Mouse (Mus musculus) kidney, postnatal 10 days (tissue): ENCODE measurements around the gene Spag6.
A peak's percentile ranks its signal among the peaks of the same experiment; 100 is the strongest.

Experiments used
- DNase-seq: peaks from one replicate; pipeline ENCODE4 v3.0.0; 2021; ENCODE audit warnings: mixed read lengths

The Spag6 gene

DNA sequence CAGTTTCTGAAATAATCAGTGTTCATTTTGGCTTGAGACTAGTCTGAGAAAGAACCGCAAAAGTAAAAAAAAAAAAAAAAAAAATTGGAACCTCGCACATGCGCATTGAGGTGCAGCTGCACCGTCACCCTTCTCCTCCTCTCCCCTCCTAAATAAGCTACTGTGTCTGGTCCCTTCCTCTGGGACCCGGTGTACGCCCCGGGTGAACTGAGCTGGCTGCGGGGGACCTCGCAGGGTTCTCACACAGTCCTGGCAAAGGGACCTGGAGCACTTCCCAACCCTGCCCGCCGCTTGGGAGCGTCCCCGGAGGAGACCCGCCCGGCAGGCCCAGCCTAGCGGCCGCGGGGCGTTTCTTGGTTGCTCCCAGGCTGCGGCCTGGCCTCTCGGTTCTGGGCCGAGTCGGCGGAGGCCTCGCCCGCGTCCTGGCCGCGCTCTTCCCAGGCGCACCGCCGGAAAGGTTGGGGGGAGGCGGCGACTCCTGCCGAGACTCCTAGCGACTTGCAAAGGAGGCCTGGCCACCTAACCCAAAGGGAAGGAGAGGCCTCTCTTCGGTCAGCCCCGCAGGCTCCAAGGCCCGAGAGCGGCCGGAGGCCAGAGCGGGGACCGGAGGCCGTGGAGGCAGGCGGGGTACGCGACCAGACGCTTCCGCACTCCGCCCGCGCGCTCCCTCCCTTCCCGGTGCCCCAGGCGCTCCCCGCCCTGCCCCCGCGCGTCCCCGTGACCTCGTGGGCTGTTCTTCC lies at the start of gene Spag6:
Gene Spag6 (plus strand): TSS at position 162 of the 740 bp plus-strand sequence.
- DNase-seq: peak; percentile 82

DNA sequence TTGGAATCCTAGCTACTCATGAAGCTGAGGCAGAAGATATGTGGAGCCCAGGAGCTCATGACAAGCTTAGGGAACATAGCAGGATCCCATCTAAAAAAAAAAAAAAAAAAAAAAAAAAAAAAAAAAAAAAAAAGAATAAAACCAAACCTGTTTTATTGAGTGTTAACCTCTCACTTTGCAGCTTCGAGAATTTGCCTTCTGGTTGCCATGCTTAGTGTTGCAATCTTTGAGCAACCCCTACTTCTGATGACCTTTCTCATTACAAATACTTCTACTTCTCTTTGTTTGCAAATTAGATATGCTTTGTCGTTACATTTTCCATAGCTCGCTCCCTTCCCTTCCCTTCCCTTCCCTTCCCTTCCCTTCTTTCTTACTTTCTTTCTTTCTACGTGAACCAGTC lies 45.3 kb upstream of the Spag6 start:
- no peak for DNase-seq

DNA sequence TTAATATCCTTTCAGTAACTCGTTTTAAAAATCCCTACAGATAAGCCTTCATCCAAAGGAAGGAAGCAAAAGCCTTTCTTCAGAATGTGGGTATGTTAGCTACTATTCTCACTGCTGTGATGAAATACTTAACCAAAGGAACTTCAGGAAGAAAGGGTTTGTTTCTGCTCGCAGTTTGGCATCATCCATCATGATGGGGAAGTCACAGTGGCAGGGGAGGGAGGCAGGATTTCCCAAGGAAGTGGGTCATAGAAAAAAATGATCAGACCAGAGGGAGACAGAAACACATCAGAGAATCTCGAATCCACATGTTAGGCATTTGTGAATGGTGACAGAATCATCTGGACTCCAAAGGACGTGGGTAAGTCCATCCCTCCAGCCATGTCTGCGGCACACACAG lies 39.0 kb upstream of the Spag6 start:
- DNase-seq: peak; percentile 28

- no peak for DNase-seq
Measured at GRCm38 (mm10) chr2:18664003-18664402, 29.8 kb upstream of the Spag6 start.

GRCm38 (mm10) chr2:18671041-18671440 lies 22.8 kb upstream of the Spag6 start:
- no peak for DNase-seq

DNA sequence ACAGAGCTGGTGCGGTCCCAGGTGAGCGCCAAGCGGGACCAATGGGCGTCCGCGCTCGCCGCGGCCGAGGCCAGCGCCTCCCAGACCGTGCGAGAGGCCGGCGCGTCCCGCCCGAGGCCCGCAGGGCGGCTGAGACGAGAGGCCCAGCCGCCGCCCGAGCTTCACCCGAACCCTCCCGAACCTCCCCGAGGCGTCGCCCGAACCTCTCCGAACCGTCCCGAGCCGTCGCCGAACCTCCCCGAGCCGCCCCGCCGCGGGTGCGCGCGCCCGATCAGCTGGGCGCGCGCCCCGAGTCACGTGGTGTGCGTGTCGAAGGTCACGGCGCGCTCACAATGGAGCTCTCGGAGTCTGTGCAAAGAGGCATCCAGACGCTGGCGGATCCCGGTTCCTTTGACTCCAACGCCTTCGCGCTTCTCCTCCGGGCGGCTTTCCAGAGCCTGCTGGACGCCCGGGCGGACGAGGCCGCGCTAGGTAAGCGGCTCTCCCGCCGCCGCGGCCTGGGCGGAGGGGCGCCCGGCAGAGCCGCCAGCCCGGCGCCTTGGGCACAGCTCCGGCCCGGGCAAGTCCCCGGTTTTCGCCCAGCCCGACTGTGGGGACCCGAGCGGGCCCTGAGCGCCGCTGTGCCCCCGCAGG lies 21.6 kb upstream of the Spag6 start, which contains the start of gene Commd3:
Gene Commd3 (plus strand): TSS at position 252 of the 633 bp plus-strand sequence.
- DNase-seq: peak; percentile 96

DNA sequence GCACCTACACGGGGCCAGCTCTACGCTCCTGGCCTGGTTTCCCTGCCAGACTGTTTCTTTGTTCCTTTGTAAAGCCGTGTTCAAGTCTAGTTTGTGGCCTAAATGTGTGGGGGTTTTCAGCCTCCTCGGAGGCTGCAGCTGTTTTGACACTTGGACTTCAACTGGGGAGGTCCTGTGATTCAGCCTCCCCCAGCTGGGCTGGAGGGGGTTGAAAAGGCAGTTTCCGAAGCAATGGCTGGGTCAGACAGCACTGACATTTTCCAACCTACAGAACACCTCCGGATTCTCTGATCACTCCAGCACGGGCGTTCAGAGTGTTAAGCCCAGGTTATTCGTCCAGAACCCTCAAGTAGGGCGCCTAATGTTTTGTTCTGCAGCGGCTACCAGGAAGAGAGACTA lies 21.1 kb upstream of the Spag6 start:
- no peak for DNase-seq

- no peak for DNase-seq
Measured at GRCm38 (mm10) chr2:18673766-18674165, 20.1 kb upstream of the Spag6 start.

DNA sequence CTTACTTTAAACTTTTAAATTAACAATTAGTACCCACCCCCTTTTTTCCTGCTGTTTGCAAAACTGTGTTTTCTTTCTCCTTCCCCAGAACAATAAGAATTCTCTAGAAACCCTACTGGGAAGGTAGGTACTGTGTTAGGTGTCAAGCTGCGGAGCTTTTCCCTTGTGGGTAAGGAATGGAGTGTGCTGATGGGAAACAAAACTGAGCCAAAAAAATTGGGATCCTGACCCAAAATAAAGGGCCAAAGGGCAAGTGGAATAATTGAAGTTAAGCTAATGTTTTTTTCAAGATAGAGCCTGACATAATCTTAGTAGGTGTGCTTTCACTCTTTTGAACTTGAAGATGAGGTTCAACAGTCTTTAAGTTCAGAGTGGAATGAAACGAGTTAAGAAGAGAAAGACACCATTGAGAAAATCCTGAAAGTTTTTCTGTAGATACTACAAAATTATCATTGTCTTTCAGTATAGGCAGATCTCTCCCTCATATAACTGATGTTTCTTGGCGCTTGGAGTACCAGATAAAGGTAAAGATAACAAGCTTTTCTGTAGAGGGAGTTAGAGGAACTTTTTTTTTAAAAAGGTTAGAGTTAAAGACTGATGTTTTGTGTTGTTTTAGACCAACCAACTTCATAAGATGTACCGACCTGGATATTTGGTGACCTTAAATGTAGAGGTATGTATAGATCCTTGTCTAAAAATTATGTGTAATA lies 19.5 kb upstream of the Spag6 start:
- no peak for DNase-seq

GRCm38 (mm10) chr2:18675681-18676456 lies 18.0 kb upstream of the Spag6 start:
- no peak for DNase-seq

- DNase-seq: peak; percentile 91
Measured at GRCm38 (mm10) chr2:18676457-18676935, 17.3 kb upstream of the Spag6 start.

DNA sequence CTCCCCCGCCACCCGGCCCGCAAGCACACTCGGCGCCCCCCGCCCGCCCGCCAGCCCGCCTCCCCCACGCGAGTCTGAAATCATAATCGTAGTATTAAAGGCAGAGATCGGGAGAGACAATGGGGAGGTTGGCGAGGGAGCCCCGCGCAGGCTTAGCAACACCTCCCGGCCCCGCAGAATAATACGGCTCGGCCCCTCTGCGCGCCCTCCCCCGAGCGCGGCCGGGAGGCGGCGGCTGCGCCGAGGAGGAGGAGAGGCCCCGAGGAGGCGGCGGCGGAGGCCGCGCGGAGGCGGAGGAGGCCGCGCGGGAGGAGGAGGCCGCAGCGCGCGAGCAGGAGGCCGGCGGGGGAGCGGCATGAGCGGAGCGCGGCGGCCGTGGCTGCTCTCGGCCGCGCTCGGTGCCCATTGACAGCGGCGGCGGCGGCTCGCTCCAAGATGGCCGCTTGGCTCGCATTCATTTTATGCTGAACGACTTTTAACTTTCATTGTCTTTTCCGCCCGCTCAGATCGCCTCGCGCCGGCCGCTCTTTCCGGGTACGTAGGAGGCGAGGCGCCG lies 16.8 kb upstream of the Spag6 start, which contains the start of gene Bmi1:
Gene Bmi1 (plus strand): TSS at position 83 of the 556 bp plus-strand sequence.
- peak; percentile 80 for DNase-seq

DNA sequence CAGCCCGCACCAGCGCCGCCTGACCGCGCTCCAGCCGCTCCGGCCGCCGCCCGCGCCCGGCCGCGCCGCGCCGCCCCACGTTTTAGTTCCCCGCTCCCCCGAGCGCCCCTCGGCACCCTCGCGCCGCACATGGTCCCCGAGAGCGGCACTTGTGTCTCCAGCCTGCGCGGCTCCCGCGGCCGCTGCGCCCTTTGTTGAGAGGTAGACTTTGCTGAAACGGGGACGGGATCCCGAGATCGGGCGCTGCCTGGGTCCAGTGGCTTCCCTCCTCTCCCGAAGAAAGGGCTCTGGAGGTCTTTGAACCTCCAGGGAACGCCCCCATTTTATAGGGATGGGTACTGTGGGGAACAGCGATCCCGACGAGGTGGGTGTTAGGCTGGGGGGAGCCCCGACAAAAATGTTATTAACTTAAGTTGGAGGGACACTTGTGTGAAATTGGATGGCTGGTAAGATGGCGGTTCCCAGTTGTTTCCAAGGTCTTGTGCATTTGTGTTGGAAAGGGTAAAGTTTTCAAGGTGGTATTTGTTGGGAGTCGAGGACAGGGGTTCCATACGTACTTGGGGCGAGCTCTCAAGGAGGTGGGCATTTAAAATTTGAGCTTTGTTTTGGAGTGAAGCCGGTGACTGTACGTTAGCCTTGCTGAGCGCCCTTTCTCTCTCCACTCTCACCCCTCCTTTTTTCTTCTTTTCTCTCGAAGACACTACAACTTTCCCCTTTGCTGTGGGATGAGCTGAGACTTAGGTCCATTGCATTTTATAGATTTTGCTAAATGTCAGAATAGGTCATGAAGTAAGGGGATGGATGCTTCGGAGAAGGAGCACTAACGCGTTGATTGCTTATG lies 16.0 kb upstream of the Spag6 start:
- peak; percentile 72 for DNase-seq

DNA sequence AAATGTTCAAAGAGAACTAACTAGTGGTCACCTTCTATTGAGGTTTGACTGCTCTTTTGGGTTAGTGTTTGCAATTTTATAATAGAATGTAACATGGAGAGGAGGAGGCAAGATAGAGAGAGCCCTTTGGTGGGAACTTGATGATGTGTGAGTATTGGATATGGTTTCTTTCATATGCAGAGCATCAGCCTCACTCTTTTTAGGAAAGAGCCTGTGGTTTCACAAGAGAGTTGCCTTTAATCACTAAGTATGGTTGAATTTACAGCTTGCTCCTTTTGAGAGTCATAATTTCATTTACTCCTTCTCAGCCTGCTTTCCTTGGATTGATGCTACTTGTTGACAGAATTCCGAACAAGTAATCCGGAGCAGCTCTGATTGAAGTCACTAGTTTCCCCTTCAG lies 14.1 kb upstream of the Spag6 start:
- DNase-seq: no peak

DNA sequence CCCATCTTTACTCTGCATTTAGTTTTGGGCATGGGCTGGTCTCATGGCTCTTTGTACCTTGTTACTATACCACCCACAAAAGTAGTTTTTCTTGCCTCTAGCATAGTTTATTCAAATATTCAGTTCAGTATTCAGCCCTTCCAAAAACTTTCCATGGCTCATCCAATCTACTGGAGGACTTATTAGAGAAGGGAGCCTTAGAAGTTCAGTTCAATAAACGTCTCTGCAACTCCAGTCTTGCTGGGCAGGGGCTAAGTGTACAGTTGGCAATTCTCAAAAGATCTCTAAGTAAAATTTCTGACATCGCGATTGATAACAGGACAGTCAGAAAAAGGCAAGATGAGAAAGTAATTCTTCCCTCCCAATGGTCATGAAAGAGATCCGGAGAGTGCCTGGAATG lies 13.3 kb upstream of the Spag6 start:
- DNase-seq: no peak

- DNase-seq: peak; percentile 85
Measured at GRCm38 (mm10) chr2:18680961-18681360, 12.9 kb upstream of the Spag6 start.

DNA sequence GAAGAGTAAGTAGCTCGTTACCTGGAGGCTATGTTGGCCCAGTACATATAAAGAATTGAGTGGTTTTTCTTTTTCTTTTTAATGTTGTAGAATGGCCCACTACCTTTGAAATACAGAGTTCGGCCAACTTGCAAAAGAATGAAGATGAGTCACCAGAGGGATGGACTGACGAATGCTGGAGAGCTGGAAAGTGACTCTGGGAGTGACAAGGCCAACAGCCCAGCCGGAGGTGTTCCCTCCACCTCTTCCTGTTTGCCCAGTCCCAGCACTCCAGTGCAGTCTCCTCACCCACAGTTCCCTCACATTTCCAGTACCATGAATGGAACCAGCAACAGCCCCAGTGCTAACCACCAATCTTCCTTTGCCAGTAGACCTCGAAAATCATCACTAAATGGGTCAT lies 9.8 kb upstream of the Spag6 start:
- no peak for DNase-seq

GRCm38 (mm10) chr2:18686386-18686785 lies 7.4 kb upstream of the Spag6 start:
- no peak for DNase-seq

GRCm38 (mm10) chr2:18686826-18687519 lies 6.9 kb upstream of the Spag6 start:
- no peak for DNase-seq

- no peak for DNase-seq
Measured at GRCm38 (mm10) chr2:18687671-18688170, 6.1 kb upstream of the Spag6 start.

- no peak for DNase-seq
Measured at GRCm38 (mm10) chr2:18688286-18688685, 5.5 kb upstream of the Spag6 start.
